Mouse (Mus musculus): ENCODE data around the gene Tbx1.

GRCm38 (mm10) chr16:18598006-18598405 is 7.5 kb upstream of the Tbx1 start:
- TF ChIP-seq GATA1 (IDR thresholded peaks at IDR 0.05; ENCODE audit: low read length) (no peak), TAL1 (IDR thresholded peaks at IDR 0.05; ENCODE audit: low read length) (no peak)
